Mouse (Mus musculus) bone marrow macrophage, adult 2 months (primary cell): Measurements from ENCODE around the gene Aasdhppt.

ENCODE experiments used
- CTCF ChIP-seq: IDR thresholded peaks from 2 replicates; pipeline ENCODE4 v1.5.1; 2012; ENCODE audit warnings: low read depth, mild to moderate bottlenecking, low read length, moderate library complexity
- POLR2A ChIP-seq: IDR thresholded peaks from 2 replicates; pipeline ENCODE4 v1.6.1; 2012; ENCODE audit warnings: mild to moderate bottlenecking, low read depth, low read length, borderline replicate concordance

DNA sequence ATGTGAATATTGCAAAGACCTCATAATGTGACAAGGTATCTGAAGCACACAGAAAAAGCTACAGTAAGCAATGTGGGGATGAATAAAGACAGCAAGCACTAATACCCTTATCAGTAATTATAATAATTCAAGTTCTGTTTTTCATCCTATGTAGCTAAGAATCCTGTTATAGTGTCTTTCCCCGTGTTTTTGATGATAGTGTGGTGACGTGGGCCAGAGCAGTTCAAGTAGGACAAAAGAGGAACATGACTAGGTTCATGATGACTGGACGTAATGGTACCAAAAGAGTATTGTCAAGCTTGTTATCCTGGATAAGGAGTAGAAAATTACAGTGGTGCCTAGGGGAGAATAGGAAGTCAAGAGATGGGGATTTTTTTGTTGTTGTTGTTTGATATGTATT is 1.4 kb upstream of the Aasdhppt start:
- TF ChIP-seq CTCF: no peak
- no peak for TF ChIP-seq POLR2A
